Mouse (Mus musculus) liver, embryonic 13.5 days (tissue): ENCODE measurements around the gene Optn. TPM values are rescaled to one million over a fixed set of nuclear protein-coding genes. Genes with fewer than 3 reads are reported as not detected.
A peak's percentile ranks its signal among the peaks of the same experiment; 100 is the strongest.

Experiments used
- ATAC-seq: fragments of 200-750 bp; cut with Nextera tagmentation; 2 replicates; pipeline ENCODE4 v1.8.0; 2017; ENCODE audit warnings: low read depth, mild to moderate bottlenecking, moderate number of reproducible peaks, moderate library complexity
- DNase-seq: peaks from one replicate; pipeline ENCODE4 v3.0.0; 2022
- H3K27ac ChIP-seq: fragments of 300-500 bp; sonication (generic); 2 replicates; pipeline ENCODE4 v1.5.1; 2015; ENCODE audit warnings: moderate library complexity, mild to moderate bottlenecking, inconsistent platforms
- H3K27me3 ChIP-seq: fragments of 300-500 bp; sonication (generic); 2 replicates; pipeline ENCODE4 v1.6.1; 2015; ENCODE audit warnings: mild to moderate bottlenecking, inconsistent platforms
- H3K36me3 ChIP-seq: fragments of 300-500 bp; sonication (generic); 2 replicates; pipeline ENCODE4 v1.6.1; 2015; ENCODE audit warnings: mild to moderate bottlenecking, inconsistent platforms
- H3K4me1 ChIP-seq: fragments of 300-500 bp; sonication (generic); replicated peaks from 2 replicates; pipeline ENCODE4 v1.6.1; 2015; ENCODE audit warnings: inconsistent platforms
- H3K4me2 ChIP-seq: fragments of 300-500 bp; sonication (generic); 2 replicates; pipeline ENCODE4 v1.6.1; 2015; ENCODE audit warnings: inconsistent platforms, mild to moderate bottlenecking, moderate library complexity
- H3K4me3 ChIP-seq: fragments of 300-500 bp; sonication (generic); replicated peaks from 2 replicates; pipeline ENCODE4 v1.5.1; 2015; ENCODE audit warnings: mild to moderate bottlenecking, inconsistent platforms
- H3K9ac ChIP-seq: fragments of 300-500 bp; sonication (generic); 2 replicates; pipeline ENCODE4 v1.6.1; 2015; ENCODE audit warnings: mild to moderate bottlenecking, inconsistent platforms
- H3K9me3 ChIP-seq: fragments of 300-500 bp; sonication (generic); replicated peaks from 2 replicates; pipeline ENCODE4 v1.6.1; 2016; ENCODE audit warnings: inconsistent platforms
- WGBS: fragments of 180-500 bp; shearing (Covaris S2); methylation state at CpG from one replicate; pipeline ENCODE4 v1.1.7; 2015; ENCODE audit not compliant: insufficient replicate concordance; 5-methylcytosine and 5-hydroxymethylcytosine counted together
- polyA plus RNA-seq: library from polyadenylated mRNA; unstranded; fragments of >200 nt; fragmentation: Nextera tagmentation; extraction: Ambion mirVana; gene quantifications from 2 replicates; pipeline ENCODE4 v1.2.1, GENCODE M21; 2015

Optn gene
- polyA plus RNA-seq, 1 experiment from 2014 or later, result 15.2 TPM

GRCm38 (mm10) chr2:5039350-5040170, 24.3 kb downstream of the Optn start:
- no peak for ATAC-seq
- H3K4me1 ChIP-seq, result peaks cover 56% of the 10 kb centered on the region
- peaks cover 51% of the 10 kb centered on the region for H3K36me3 ChIP-seq

GRCm38 (mm10) chr2:5038320-5038719, 25.5 kb downstream of the Optn start:
- H3K36me3 ChIP-seq, result peaks cover 51% of the 10 kb centered on the region
- no peak overlapping the region for H3K4me3 ChIP-seq
- no peak overlapping the region for H3K27ac ChIP-seq
- ATAC-seq (no peak), DNase-seq (no peak)
- H3K9me3 ChIP-seq, result no peaks in the 10 kb centered on the region
- no peak overlapping the region for H3K4me2 ChIP-seq
- no peaks in the 10 kb centered on the region for H3K27me3 ChIP-seq
- no peak overlapping the region for H3K9ac ChIP-seq
- 77% methylated on average over 5 of the region's 5 CpGs for WGBS
- H3K4me1 ChIP-seq, result peaks cover 56% of the 10 kb centered on the region

More at GRCm38 (mm10) chr2:5039350-5040170, 24.3 kb downstream of the Optn start:
- no peaks in the 10 kb centered on the region for H3K9me3 ChIP-seq
- WGBS, result 82% methylated on average over 13 of the region's 13 CpGs
- no peak overlapping the region for H3K4me3 ChIP-seq
- DNase-seq, result no peak
- H3K27ac ChIP-seq, result 0 out of 2 replicates have a peak overlapping the region, but pooled peaks have one; percentile 54
- H3K9ac ChIP-seq, result no peak overlapping the region
- H3K27me3 ChIP-seq, result no peaks in the 10 kb centered on the region
- no peak overlapping the region for H3K4me2 ChIP-seq

- Histone ChIP-seq H3K27me3 (no peaks in the 10 kb centered on the region), H3K4me2 (no peak overlapping the region), H3K27ac (no peak overlapping the region; the same call in 1 of the 2 replicates), H3K9me3 (no peaks in the 10 kb centered on the region), H3K36me3 (peaks cover 55% of the 10 kb centered on the region), H3K4me1 (peaks cover 53% of the 10 kb centered on the region), H3K9ac (no peak overlapping the region), H3K4me3 (no peak overlapping the region)
- 79% methylated on average over 3 of the region's 3 CpGs for WGBS
- DNase-seq (no peak), ATAC-seq (no peak)
These were observed 26.5 kb downstream of the Optn start for GRCm38 (mm10) chr2:5037390-5037789.

- peaks cover 61% of the 10 kb centered on the region for H3K36me3 ChIP-seq
- no peak overlapping the region for H3K27ac ChIP-seq
- no peaks in the 10 kb centered on the region for H3K27me3 ChIP-seq
- H3K4me1 ChIP-seq, result peaks cover 45% of the 10 kb centered on the region
- DNase-seq, result no peak
- ATAC-seq, result no peak
- no peaks in the 10 kb centered on the region for H3K9me3 ChIP-seq
- H3K9ac ChIP-seq, result no peak overlapping the region
- WGBS, result 87% methylated on average over 10 of the region's 10 CpGs
- H3K4me3 ChIP-seq, result no peak overlapping the region
- H3K4me2 ChIP-seq, result no peak overlapping the region
These were observed 27.3 kb downstream of the Optn start for GRCm38 (mm10) chr2:5036411-5037076.

GRCm38 (mm10) chr2:5035241-5035640, 28.6 kb downstream of the Optn start:
- no peaks in the 10 kb centered on the region for H3K27me3 ChIP-seq
- H3K4me2 ChIP-seq, result no peak overlapping the region
- H3K4me1 ChIP-seq, result peaks cover 35% of the 10 kb centered on the region
- WGBS, result 76% methylated on average over 9 of the region's 9 CpGs
- H3K27ac ChIP-seq, result peak overlapping the region; percentile 14
- no peaks in the 10 kb centered on the region for H3K9me3 ChIP-seq
- H3K4me3 ChIP-seq, result no peak overlapping the region
- peaks cover 65% of the 10 kb centered on the region for H3K36me3 ChIP-seq
- no peak overlapping the region for H3K9ac ChIP-seq
- DNase-seq (no peak), ATAC-seq (no peak)

GRCm38 (mm10) chr2:5034801-5035200, 29.1 kb downstream of the Optn start:
- Histone ChIP-seq H3K27ac (peak overlapping the region; percentile 14; the same call in 1 of the 2 replicates), H3K9me3 (no peaks in the 10 kb centered on the region), H3K9ac (no peak overlapping the region), H3K4me2 (no peak overlapping the region), H3K36me3 (peaks cover 65% of the 10 kb centered on the region), H3K4me1 (peaks cover 31% of the 10 kb centered on the region), H3K27me3 (no peaks in the 10 kb centered on the region), H3K4me3 (no peak overlapping the region)
- no peak for ATAC-seq
- no peak for DNase-seq
- WGBS, result 67% methylated on average over 8 of the region's 8 CpGs

- 42% methylated on average over 13 of the region's 15 CpGs for WGBS
- ATAC-seq (peak; percentile 77), DNase-seq (no peak)
- Histone ChIP-seq H3K9me3 (no peaks in the 10 kb centered on the region), H3K4me1 (peaks cover 30% of the 10 kb centered on the region), H3K27ac (peak overlapping the region; percentile 63), H3K4me2 (no peak overlapping the region), H3K36me3 (peaks cover 62% of the 10 kb centered on the region), H3K4me3 (no peak overlapping the region), H3K9ac (0 out of 2 replicates have a peak overlapping the region, but pooled peaks have one; percentile 15), H3K27me3 (no peaks in the 10 kb centered on the region)
These were observed 30.1 kb downstream of the Optn start for GRCm38 (mm10) chr2:5033546-5034420.

GRCm38 (mm10) chr2:5032665-5033064, 31.2 kb downstream of the Optn start:
- H3K27me3 ChIP-seq, result no peaks in the 10 kb centered on the region
- H3K4me3 ChIP-seq, result no peak overlapping the region
- H3K9me3 ChIP-seq, result no peaks in the 10 kb centered on the region
- ATAC-seq (no peak), DNase-seq (no peak)
- peaks cover 30% of the 10 kb centered on the region for H3K4me1 ChIP-seq
- 72% methylated on average over 5 of the region's 5 CpGs for WGBS
- no peak overlapping the region for H3K4me2 ChIP-seq
- peaks cover 62% of the 10 kb centered on the region for H3K36me3 ChIP-seq
- H3K9ac ChIP-seq, result no peak overlapping the region
- H3K27ac ChIP-seq, result no peak overlapping the region

- 74% methylated on average over 7 of the region's 7 CpGs for WGBS
- Histone ChIP-seq H3K27me3 (no peaks in the 10 kb centered on the region), H3K36me3 (peaks cover 58% of the 10 kb centered on the region)
These were observed 32.6 kb downstream of the Optn start for GRCm38 (mm10) chr2:5031215-5031614.

GRCm38 (mm10) chr2:5029808-5030207, 34.0 kb downstream of the Optn start:
- H3K9ac ChIP-seq, result no peak overlapping the region
- no peak overlapping the region for H3K4me3 ChIP-seq
- peaks cover 45% of the 10 kb centered on the region for H3K36me3 ChIP-seq

More at GRCm38 (mm10) chr2:5031215-5031614, 32.6 kb downstream of the Optn start:
- no peaks in the 10 kb centered on the region for H3K9me3 ChIP-seq
- DNase-seq (no peak), ATAC-seq (no peak)
- no peak overlapping the region for H3K9ac ChIP-seq
- no peak overlapping the region for H3K27ac ChIP-seq
- no peak overlapping the region for H3K4me2 ChIP-seq
- no peak overlapping the region for H3K4me3 ChIP-seq
- peaks cover 30% of the 10 kb centered on the region for H3K4me1 ChIP-seq

GRCm38 (mm10) chr2:5028047-5028446, 35.8 kb downstream of the Optn start:
- H3K9me3 ChIP-seq, result no peaks in the 10 kb centered on the region
- DNase-seq (no peak), ATAC-seq (no peak)
- H3K27ac ChIP-seq, result no peak overlapping the region
- peaks cover 45% of the 10 kb centered on the region for H3K36me3 ChIP-seq
- no peak overlapping the region for H3K9ac ChIP-seq
- H3K4me1 ChIP-seq, result peaks cover 15% of the 10 kb centered on the region
- no peak overlapping the region for H3K4me2 ChIP-seq
- WGBS, result 85% methylated on average over 7 of the region's 7 CpGs
- H3K4me3 ChIP-seq, result no peak overlapping the region
- H3K27me3 ChIP-seq, result no peaks in the 10 kb centered on the region

More at GRCm38 (mm10) chr2:5029808-5030207, 34.0 kb downstream of the Optn start:
- no peak overlapping the region for H3K4me2 ChIP-seq
- H3K27ac ChIP-seq, result no peak overlapping the region
- 89% methylated on average over 4 of the region's 4 CpGs for WGBS
- DNase-seq (no peak), ATAC-seq (no peak)
- H3K9me3 ChIP-seq, result no peaks in the 10 kb centered on the region
- H3K27me3 ChIP-seq, result no peaks in the 10 kb centered on the region
- H3K4me1 ChIP-seq, result peaks cover 21% of the 10 kb centered on the region
